Mouse (Mus musculus): Measurements from ENCODE around the gene Grifin.

The Grifin gene

GRCm38 (mm10) chr5:140589082-140589774, 24.4 kb upstream of the Grifin start:
- no peak for DNase-seq (ENCODE audit: low spot score)

GRCm38 (mm10) chr5:140583732-140584368, 19.0 kb upstream of the Grifin start:
- DNase-seq (ENCODE audit: low spot score): no peak

GRCm38 (mm10) chr5:140582995-140583731, 18.3 kb upstream of the Grifin start:
- DNase-seq (ENCODE audit: low spot score): no peak

GRCm38 (mm10) chr5:140581569-140581968, 16.7 kb upstream of the Grifin start:
- no peak for DNase-seq (ENCODE audit: low spot score)

GRCm38 (mm10) chr5:140579771-140580170, 14.9 kb upstream of the Grifin start:
- DNase-seq (ENCODE audit: low spot score): no peak

- no peak for DNase-seq (ENCODE audit: low spot score)
Observed at GRCm38 (mm10) chr5:140579221-140579620, 14.3 kb upstream of the Grifin start.

GRCm38 (mm10) chr5:140575381-140575866, 10.6 kb upstream of the Grifin start:
- DNase-seq (ENCODE audit: low spot score): no peak

- no peak for DNase-seq (ENCODE audit: low spot score)
Observed at GRCm38 (mm10) chr5:140572611-140573010, 7.7 kb upstream of the Grifin start.

GRCm38 (mm10) chr5:140571673-140572072, 6.8 kb upstream of the Grifin start:
- DNase-seq (ENCODE audit: low spot score): peak; percentile 15

- no peak for DNase-seq (ENCODE audit: low spot score)
Observed at GRCm38 (mm10) chr5:140571201-140571600, 6.3 kb upstream of the Grifin start.

- no peak for DNase-seq (ENCODE audit: low spot score)
Observed at GRCm38 (mm10) chr5:140570223-140570870, 5.5 kb upstream of the Grifin start.

- no peak for DNase-seq (ENCODE audit: low spot score)
Observed at GRCm38 (mm10) chr5:140569032-140569595, 4.2 kb upstream of the Grifin start.

- peak; percentile 47 for DNase-seq (ENCODE audit: low spot score)
Observed at GRCm38 (mm10) chr5:140568321-140568970, 3.6 kb upstream of the Grifin start.

- DNase-seq (ENCODE audit: low spot score): no peak
Observed at GRCm38 (mm10) chr5:140567751-140568150, 2.9 kb upstream of the Grifin start.

- DNase-seq (ENCODE audit: low spot score): peak; percentile 40
Observed at GRCm38 (mm10) chr5:140567321-140567720, 2.5 kb upstream of the Grifin start.

GRCm38 (mm10) chr5:140566271-140566670, 1.4 kb upstream of the Grifin start:
- DNase-seq (ENCODE audit: low spot score): no peak

- DNase-seq (ENCODE audit: low spot score): peak; percentile 59
Observed at GRCm38 (mm10) chr5:140565856-140566255, 985 bp upstream of the Grifin start.

- peak; percentile 31 for DNase-seq (ENCODE audit: low spot score)
Observed at GRCm38 (mm10) chr5:140565451-140565850, 580 bp upstream of the Grifin start.

GRCm38 (mm10) chr5:140562601-140563000, 2.3 kb downstream of the Grifin start:
- DNase-seq (ENCODE audit: low spot score): no peak

- no peak for DNase-seq (ENCODE audit: low spot score)
Observed at GRCm38 (mm10) chr5:140556859-140557258, 8.0 kb downstream of the Grifin start.

- DNase-seq (ENCODE audit: low spot score): no peak
Observed at GRCm38 (mm10) chr5:140553719-140554118, 11.2 kb downstream of the Grifin start.
